Mouse (Mus musculus) heart, adult 2 months (tissue): ENCODE results near the gene Shb. TPM values are rescaled to one million over a fixed set of nuclear protein-coding genes. Genes with fewer than 3 reads are reported as not detected.

Experiments
- DNase-seq, 2 experiments: peaks; one replicate each; pipeline ENCODE4 v3.0.0; 2021
- H3K27ac ChIP-seq: fragments of 200-600 bp; 2 replicates; pipeline ENCODE4 v1.8.1; 2022
- H3K27me3 ChIP-seq: fragments of 200-500 bp; 2 replicates; pipeline ENCODE4 v1.6.1; 2012; ENCODE audit warnings: mild to moderate bottlenecking, low read length, inconsistent platforms, mixed read lengths; ENCODE audit not compliant: control insufficient read depth, insufficient read depth
- H3K36me3 ChIP-seq: fragments of 200-500 bp; 2 replicates; pipeline ENCODE4 v1.6.1; 2012; ENCODE audit warnings: low read length, inconsistent platforms; ENCODE audit not compliant: control insufficient read depth, insufficient read depth
- H3K4me1 ChIP-seq: fragments of 200-500 bp; 2 replicates; pipeline ENCODE4 v1.6.1; 2011; ENCODE audit warnings: low read length; ENCODE audit not compliant: control insufficient read depth, insufficient read depth
- H3K4me3 ChIP-seq: fragments of 200-600 bp; 2 replicates; pipeline ENCODE4 v1.8.1; 2022
- H3K79me2 ChIP-seq: fragments of 200-500 bp; replicated peaks from 2 replicates; pipeline ENCODE4 v1.6.1; 2012; ENCODE audit warnings: mild to moderate bottlenecking, inconsistent platforms, low read length, moderate library complexity, mixed read lengths; ENCODE audit not compliant: control insufficient read depth, insufficient read depth
- H3K9ac ChIP-seq: fragments of 200-500 bp; 2 replicates; pipeline ENCODE4 v1.6.1; 2012; ENCODE audit warnings: low read depth, mild to moderate bottlenecking, control low read depth, inconsistent platforms, low read length, mixed read lengths
- CTCF ChIP-seq: fragments of 200-600 bp; IDR thresholded peaks from 2 replicates; pipeline ENCODE4 v1.8.1; 2022; ENCODE audit warnings: antibody characterized with exemption, mild to moderate bottlenecking, moderate library complexity
- EP300 ChIP-seq: fragments of 200-500 bp; IDR thresholded peaks from 2 replicates; pipeline ENCODE4 v1.6.1; 2011; ENCODE audit warnings: low read depth, low read length, control low read depth; ENCODE audit not compliant: insufficient read depth
- POLR2A ChIP-seq: fragments of 200-500 bp; IDR thresholded peaks from 2 replicates; pipeline ENCODE4 v1.6.1; 2011; ENCODE audit warnings: mild to moderate bottlenecking, low read depth, low read length, control low read depth; ENCODE audit not compliant: insufficient read depth
- WGBS: fragments of 180-500 bp; shearing (Covaris S2); methylation state at CpG from one replicate; pipeline ENCODE4 v1.1.7; 2018; 5-methylcytosine and 5-hydroxymethylcytosine counted together
- intact Hi-C: fragments of 180-260 bp; cut with DNase I; formaldehyde crosslinking; loops from one replicate; pipeline ENCODE4 v1.15.1; 2025
- polyA plus RNA-seq: library from polyadenylated mRNA; depleted of rRNA; stranded (reverse); fragments of >200 nt; gene quantifications from 2 replicates; pipeline ENCODE4 v1.2.3, GENCODE M21; 2012
- total RNA-seq, 2 experiments: library from RNA; stranded (reverse); gene quantifications; 2 replicates each; pipeline ENCODE4 v1.2.3; 2021

The Shb gene
- total and polyA plus RNA-seq, 3 experiments, result 19.4 to 43.0 (median 27.2) TPM

- intact Hi-C loops, result loop anchor here (5.0 kb wide), 1 partner anchor 38 kb away; no protein-coding TSS in a partner anchor
- WGBS, result 29% methylated on average over 18 of the region's 18 CpGs
- Histone ChIP-seq H3K79me2 (no peaks in the 10 kb centered on the region), H3K9ac (no peak overlapping the region; the same call in 1 of the 2 replicates), H3K4me1 (peaks cover 47% of the 10 kb centered on the region), H3K36me3 (peaks cover 12% of the 10 kb centered on the region), H3K4me3 (no peak overlapping the region), H3K27me3 (no peaks in the 10 kb centered on the region), H3K27ac (peak overlapping the region; percentile 72)
- TF ChIP-seq EP300, result no peak
- TF ChIP-seq CTCF, result no peak
- TF ChIP-seq POLR2A, result no peak
- peak; percentile 67 to 79 for DNase-seq
Observed at GRCm38 (mm10) chr4:45489141-45490035, 42.9 kb downstream of the Shb start.

GRCm38 (mm10) chr4:45487681-45488081 is 44.6 kb downstream of the Shb start:
- WGBS, result 46% methylated on average over 6 of the region's 6 CpGs
- DNase-seq, result peak in 1 of 2 experiments; percentile 62
- no peak overlapping the region for H3K9ac ChIP-seq

GRCm38 (mm10) chr4:45485024-45485423 is 47.2 kb downstream of the Shb start:
- no peaks in the 10 kb centered on the region for H3K79me2 ChIP-seq
- H3K4me3 ChIP-seq, result no peak overlapping the region
- H3K4me1 ChIP-seq, result peaks cover 28% of the 10 kb centered on the region
- H3K9ac ChIP-seq, result no peak overlapping the region
- DNase-seq, result no peak
- intact Hi-C loops, result loop anchor here (2.0 kb wide), 1 partner anchor 22 kb away; no protein-coding TSS in a partner anchor
- no peak for TF ChIP-seq EP300
- no peak for TF ChIP-seq CTCF
- no peak for TF ChIP-seq POLR2A
- H3K27me3 ChIP-seq, result no peaks in the 10 kb centered on the region
- H3K36me3 ChIP-seq, result peaks cover 4% of the 10 kb centered on the region
- WGBS, result 71% methylated on average over 5 of the region's 5 CpGs
- H3K27ac ChIP-seq, result peak overlapping the region; percentile 34

More at GRCm38 (mm10) chr4:45487681-45488081, 44.6 kb downstream of the Shb start:
- Histone ChIP-seq H3K36me3 (peaks cover 12% of the 10 kb centered on the region), H3K27me3 (no peaks in the 10 kb centered on the region), H3K4me1 (peaks cover 44% of the 10 kb centered on the region), H3K4me3 (no peak overlapping the region), H3K79me2 (no peaks in the 10 kb centered on the region), H3K27ac (no peak overlapping the region)
- TF ChIP-seq CTCF, result no peak
- no peak for TF ChIP-seq POLR2A
- no peak for TF ChIP-seq EP300
- intact Hi-C loops, result no loop called here

GRCm38 (mm10) chr4:45483271-45484245 is 48.7 kb downstream of the Shb start:
- intact Hi-C loops, result loop anchor here (2.0 kb wide), 1 partner anchor 23 kb away; no protein-coding TSS in a partner anchor
- TF ChIP-seq EP300 (peak; percentile 82), CTCF (no peak)
- H3K4me3 ChIP-seq, result no peak overlapping the region
- peaks cover 4% of the 10 kb centered on the region for H3K36me3 ChIP-seq
- peak; percentile 65 to 86 for DNase-seq
- H3K27ac ChIP-seq, result peak overlapping the region; percentile 34
- H3K9ac ChIP-seq, result no peak overlapping the region
- H3K27me3 ChIP-seq, result no peaks in the 10 kb centered on the region
- 72% methylated on average over 8 of the region's 8 CpGs for WGBS
- no peaks in the 10 kb centered on the region for H3K79me2 ChIP-seq
- H3K4me1 ChIP-seq, result peaks cover 19% of the 10 kb centered on the region

GRCm38 (mm10) chr4:45482271-45482670 is 50.0 kb downstream of the Shb start:
- no peak overlapping the region for H3K27ac ChIP-seq
- intact Hi-C loops, result no loop called here
- H3K36me3 ChIP-seq, result peaks cover 4% of the 10 kb centered on the region
- no peaks in the 10 kb centered on the region for H3K79me2 ChIP-seq
- TF ChIP-seq POLR2A (no peak), EP300 (no peak), CTCF (no peak)
- no peak overlapping the region for H3K4me3 ChIP-seq
- H3K9ac ChIP-seq, result no peak overlapping the region
- WGBS, result 75% methylated on average over 13 of the region's 13 CpGs
- H3K4me1 ChIP-seq, result peaks cover 12% of the 10 kb centered on the region
- no peaks in the 10 kb centered on the region for H3K27me3 ChIP-seq
- no peak for DNase-seq
